Mouse (Mus musculus) layer of hippocampus, adult 8-10 months (tissue): ENCODE results near the gene Ifngr2. TPM values are rescaled to one million over a fixed set of nuclear protein-coding genes. Genes with fewer than 3 reads are reported as not detected.

Source experiments
- DNase-seq, 2 experiments: peaks; one replicate each; pipeline ENCODE4 v3.0.0; 2022; ENCODE audit warnings: low spot score in 2 of 2
- total RNA-seq, 4 experiments: library from RNA; stranded (reverse); gene quantifications; 2 replicates each; pipeline ENCODE4 v1.2.4; 2022

Ifngr2 gene
- total RNA-seq, 4 experiments from 2014 or later, result 38.9 to 52.7 (median 46.3) TPM

GRCm38 (mm10) chr16:91564580-91565291 is 17.9 kb downstream of the Ifngr2 start:
- DNase-seq, result no peak

- DNase-seq, result no peak
These were observed 18.6 kb downstream of the Ifngr2 start for GRCm38 (mm10) chr16:91565292-91565951.

GRCm38 (mm10) chr16:91566002-91566401 is 19.1 kb downstream of the Ifngr2 start:
- no peak for DNase-seq

GRCm38 (mm10) chr16:91568960-91569359 is 22.1 kb downstream of the Ifngr2 start:
- DNase-seq, result no peak

- DNase-seq, result no peak
These were observed 24.2 kb downstream of the Ifngr2 start for GRCm38 (mm10) chr16:91571105-91571504.

- no peak for DNase-seq
These were observed 28.3 kb downstream of the Ifngr2 start for GRCm38 (mm10) chr16:91575151-91575550.

GRCm38 (mm10) chr16:91578980-91579720 is 32.3 kb downstream of the Ifngr2 start:
- DNase-seq, result peak; percentile 38 to 47

GRCm38 (mm10) chr16:91582307-91582706 is 35.4 kb downstream of the Ifngr2 start:
- DNase-seq, result no peak

- no peak for DNase-seq
These were observed 38.7 kb downstream of the Ifngr2 start for GRCm38 (mm10) chr16:91585617-91586016.

GRCm38 (mm10) chr16:91586244-91586643 is 39.4 kb downstream of the Ifngr2 start:
- DNase-seq, result no peak

GRCm38 (mm10) chr16:91587730-91588453 is 41.0 kb downstream of the Ifngr2 start:
- DNase-seq, result no peak

- DNase-seq, result no peak
These were observed 41.8 kb downstream of the Ifngr2 start for GRCm38 (mm10) chr16:91588703-91589102.

GRCm38 (mm10) chr16:91592162-91592561 is 45.3 kb downstream of the Ifngr2 start:
- DNase-seq, result no peak

- DNase-seq, result no peak
These were observed 46.4 kb downstream of the Ifngr2 start for GRCm38 (mm10) chr16:91593262-91593661.

GRCm38 (mm10) chr16:91595076-91595475 is 48.2 kb downstream of the Ifngr2 start:
- DNase-seq, result peak in 1 of 2 experiments; percentile 32

- no peak for DNase-seq
These were observed 49.5 kb downstream of the Ifngr2 start for GRCm38 (mm10) chr16:91596397-91596778.

GRCm38 (mm10) chr16:91596779-91597671 is 50.2 kb downstream of the Ifngr2 start:
- no peak for DNase-seq

GRCm38 (mm10) chr16:91597672-91598010 is 50.8 kb downstream of the Ifngr2 start, which contains the start of gene Tmem50b:
TSS of gene Tmem50b (minus strand) at chr16:91597800.
- DNase-seq, result peak; percentile 97 to 99

- DNase-seq, result no peak
These were observed 52.4 kb downstream of the Ifngr2 start for GRCm38 (mm10) chr16:91599242-91599641.

- DNase-seq, result no peak
These were observed 54.2 kb downstream of the Ifngr2 start for GRCm38 (mm10) chr16:91601081-91601480.

GRCm38 (mm10) chr16:91601693-91602092 is 54.8 kb downstream of the Ifngr2 start:
- DNase-seq, result no peak
